Mouse (Mus musculus) stomach, embryonic 16.5 days (tissue): ENCODE data around the gene Dennd1c. TPM values are rescaled to one million over a fixed set of nuclear protein-coding genes. Genes with fewer than 3 reads are reported as not detected.

ENCODE experiments used
- ATAC-seq: fragments of 200-750 bp; cut with Nextera tagmentation; 2 replicates; pipeline ENCODE4 v1.8.0; 2017; ENCODE audit warnings: moderate number of reproducible peaks, moderate TSS enrichment; ENCODE audit not compliant: insufficient read depth, low FRiP score
- H3K27ac ChIP-seq: fragments of 300-500 bp; sonication (generic); 2 replicates; pipeline ENCODE4 v1.5.1; 2014; ENCODE audit warnings: low read length
- H3K27me3 ChIP-seq: fragments of 300-500 bp; sonication (generic); 2 replicates; pipeline ENCODE4 v1.6.1; 2014; ENCODE audit warnings: low read length, control low read depth, mixed read lengths; ENCODE audit not compliant: control insufficient read depth, insufficient read depth
- H3K36me3 ChIP-seq: fragments of 300-500 bp; sonication (generic); 2 replicates; pipeline ENCODE4 v1.6.1; 2014; ENCODE audit warnings: low read length; ENCODE audit not compliant: control insufficient read depth, insufficient read depth
- H3K4me1 ChIP-seq: fragments of 300-500 bp; sonication (generic); 2 replicates; pipeline ENCODE4 v1.6.1; 2014; ENCODE audit warnings: low read length, control low read depth, mixed read lengths; ENCODE audit not compliant: control insufficient read depth, insufficient read depth
- H3K4me2 ChIP-seq: fragments of 300-500 bp; sonication (generic); 2 replicates; pipeline ENCODE4 v1.6.1; 2014; ENCODE audit warnings: low read depth, low read length, mixed read lengths
- H3K4me3 ChIP-seq: fragments of 300-500 bp; sonication (generic); replicated peaks from 2 replicates; pipeline ENCODE4 v1.5.1; 2014; ENCODE audit warnings: mild to moderate bottlenecking, low read length
- H3K9ac ChIP-seq: fragments of 300-500 bp; sonication (generic); 2 replicates; pipeline ENCODE4 v1.6.1; 2014; ENCODE audit warnings: low read length
- H3K9me3 ChIP-seq: fragments of 300-500 bp; sonication (generic); replicated peaks from 2 replicates; pipeline ENCODE4 v1.6.1; 2016; ENCODE audit warnings: low read length, control low read depth; ENCODE audit not compliant: control insufficient read depth
- WGBS: fragments of 180-500 bp; shearing (Covaris S2); extraction: QIAGEN DNeasy Blood & Tissue Kit; methylation state at CpG from one replicate; pipeline ENCODE4 v1.1.7; 2014; 5-methylcytosine and 5-hydroxymethylcytosine counted together
- polyA plus RNA-seq: library from polyadenylated mRNA; unstranded; fragments of >200 nt; fragmentation: Nextera tagmentation; extraction: Ambion mirVana; gene quantifications from 2 replicates; pipeline ENCODE4 v1.2.1, GENCODE M21; 2015

The Dennd1c gene
- polyA plus RNA-seq, 1 experiment from 2014 or later: 6.6 TPM

GRCm38 (mm10) chr17:57038978-57039377, 39.3 kb downstream of the Dennd1c start:
- 42% methylated on average over 8 of the region's 8 CpGs for WGBS
- no peak for ATAC-seq
- no peaks in the 10 kb centered on the region for H3K27me3 ChIP-seq
- H3K9ac ChIP-seq: no peak overlapping the region
- no peak overlapping the region for H3K4me2 ChIP-seq
- no peaks in the 10 kb centered on the region; the same call in 1 of the 2 replicates for H3K4me1 ChIP-seq
- no peak overlapping the region for H3K27ac ChIP-seq
- no peaks in the 10 kb centered on the region for H3K36me3 ChIP-seq
- no peak overlapping the region for H3K4me3 ChIP-seq
- no peaks in the 10 kb centered on the region for H3K9me3 ChIP-seq

- peak overlapping the region; percentile 88; the same call in 1 of the 2 replicates for H3K27ac ChIP-seq
- no peak for ATAC-seq
- H3K4me1 ChIP-seq: peaks cover 13% of the 10 kb centered on the region
- H3K27me3 ChIP-seq: no peaks in the 10 kb centered on the region
- H3K9ac ChIP-seq: no peak overlapping the region; the same call in 1 of the 2 replicates
- peaks cover 4% of the 10 kb centered on the region; the same call in 1 of the 2 replicates for H3K36me3 ChIP-seq
- H3K4me3 ChIP-seq: no peak overlapping the region
- H3K4me2 ChIP-seq: peak overlapping the region; percentile 64; the same call in 1 of the 2 replicates
- 84% methylated on average over 4 of the region's 4 CpGs for WGBS
- H3K9me3 ChIP-seq: no peaks in the 10 kb centered on the region
These were observed 45.5 kb downstream of the Dennd1c start for GRCm38 (mm10) chr17:57032854-57033253.

- H3K27ac ChIP-seq: peak overlapping the region; percentile 88
- no peaks in the 10 kb centered on the region for H3K9me3 ChIP-seq
- peak overlapping the region; percentile 91 for H3K4me3 ChIP-seq
- under 1% methylated on average over 38 of the region's 38 CpGs for WGBS
- H3K9ac ChIP-seq: peak overlapping the region; percentile 74
- peak; percentile 97 for ATAC-seq
- peaks cover 13% of the 10 kb centered on the region for H3K4me1 ChIP-seq
- H3K4me2 ChIP-seq: peak overlapping the region; percentile 64
- peaks cover 11% of the 10 kb centered on the region; the same call in 1 of the 2 replicates for H3K36me3 ChIP-seq
- H3K27me3 ChIP-seq: no peaks in the 10 kb centered on the region
These were observed 46.5 kb downstream of the Dennd1c start for GRCm38 (mm10) chr17:57031661-57032420.

- H3K36me3 ChIP-seq: peaks cover 17% of the 10 kb centered on the region; the same call in 1 of the 2 replicates
- peak within 1 kb of the TSS; percentile 98 for H3K4me2 ChIP-seq
- peaks cover 13% of the 10 kb centered on the region for H3K4me1 ChIP-seq
- peak within 1 kb of the TSS; percentile 91 for H3K4me3 ChIP-seq
- no peaks in the 10 kb centered on the region for H3K9me3 ChIP-seq
- H3K27ac ChIP-seq: peak within 1 kb of the TSS; percentile 90
- under 1% methylated on average over 89 of the region's 99 CpGs for WGBS
- ATAC-seq: no peak
- H3K27me3 ChIP-seq: no peaks in the 10 kb centered on the region
- peak within 1 kb of the TSS; percentile 100 for H3K9ac ChIP-seq
These were observed 47.2 kb downstream of the Dennd1c start, which contains the start of gene Khsrp for GRCm38 (mm10) chr17:57030931-57031660. Gene Khsrp (minus strand): TSS chr17:57031522.

GRCm38 (mm10) chr17:57029691-57030090, 48.6 kb downstream of the Dennd1c start:
- Histone ChIP-seq H3K4me2 (peak overlapping the region; percentile 98), H3K9ac (peak overlapping the region; percentile 100), H3K4me1 (peaks cover 13% of the 10 kb centered on the region), H3K4me3 (peak overlapping the region; percentile 91), H3K36me3 (peaks cover 27% of the 10 kb centered on the region), H3K27ac (no peak overlapping the region), H3K27me3 (no peaks in the 10 kb centered on the region), H3K9me3 (no peaks in the 10 kb centered on the region)
- ATAC-seq: no peak
- WGBS: 29% methylated on average over 8 of the region's 8 CpGs

- Histone ChIP-seq H3K27me3 (no peaks in the 10 kb centered on the region), H3K4me2 (no peak overlapping the region), H3K9me3 (no peaks in the 10 kb centered on the region), H3K4me1 (peaks cover 13% of the 10 kb centered on the region), H3K4me3 (no peak overlapping the region), H3K36me3 (peaks cover 49% of the 10 kb centered on the region), H3K27ac (no peak overlapping the region), H3K9ac (no peak overlapping the region)
- WGBS: 91% methylated on average over 4 of the region's 4 CpGs
- ATAC-seq: no peak
These were observed 50.8 kb downstream of the Dennd1c start for GRCm38 (mm10) chr17:57027471-57027870.

- no peaks in the 10 kb centered on the region for H3K4me1 ChIP-seq
- 81% methylated on average over 5 of the region's 5 CpGs for WGBS
- H3K9ac ChIP-seq: no peak overlapping the region
- H3K27ac ChIP-seq: no peak overlapping the region
- H3K4me2 ChIP-seq: no peak overlapping the region
- no peaks in the 10 kb centered on the region for H3K27me3 ChIP-seq
- H3K4me3 ChIP-seq: no peak overlapping the region
- H3K36me3 ChIP-seq: peaks cover 40% of the 10 kb centered on the region
- ATAC-seq: no peak
- H3K9me3 ChIP-seq: no peaks in the 10 kb centered on the region
These were observed 57.4 kb downstream of the Dennd1c start for GRCm38 (mm10) chr17:57020960-57021359.

- 82% methylated on average over 2 of the region's 2 CpGs for WGBS
- Histone ChIP-seq H3K36me3 (peaks cover 30% of the 10 kb centered on the region), H3K4me1 (no peaks in the 10 kb centered on the region), H3K4me3 (no peak overlapping the region), H3K27ac (no peak overlapping the region), H3K9ac (no peak overlapping the region), H3K27me3 (no peaks in the 10 kb centered on the region), H3K9me3 (no peaks in the 10 kb centered on the region), H3K4me2 (no peak overlapping the region)
- no peak for ATAC-seq
These were observed 58.6 kb downstream of the Dennd1c start for GRCm38 (mm10) chr17:57019693-57020092.
